Mouse (Mus musculus) liver, embryonic 14.5 days (tissue): ENCODE results near the gene Extl2. TPM values are rescaled to one million over a fixed set of nuclear protein-coding genes. Genes with fewer than 3 reads are reported as not detected.

Experiments
- ATAC-seq: fragments of 200-750 bp; cut with Nextera tagmentation; 2 replicates; pipeline ENCODE4 v1.8.0; 2017; ENCODE audit warnings: moderate number of reproducible peaks, mild to moderate bottlenecking, moderate library complexity; ENCODE audit not compliant: insufficient read depth
- DNase-seq, 3 experiments: peaks; one replicate each; pipeline ENCODE4 v3.0.0-alpha.2; 2012 to 2013; ENCODE audit warnings: low read depth in 3 of 3, low spot score in 3 of 3
- H3K27ac ChIP-seq: fragments of 300-500 bp; sonication (generic); 2 replicates; pipeline ENCODE4 v1.5.1; 2014; ENCODE audit warnings: moderate library complexity, mild to moderate bottlenecking, control low read depth, inconsistent platforms
- H3K27me3 ChIP-seq: fragments of 300-500 bp; sonication (generic); 2 replicates; pipeline ENCODE4 v1.6.1; 2014; ENCODE audit warnings: mild to moderate bottlenecking, low read length, moderate library complexity; ENCODE audit not compliant: control insufficient read depth, insufficient read depth
- H3K36me3 ChIP-seq: fragments of 300-500 bp; sonication (generic); replicated peaks from 2 replicates; pipeline ENCODE4 v1.6.1; 2014; ENCODE audit warnings: low read depth; ENCODE audit not compliant: control insufficient read depth, insufficient read depth
- H3K4me1 ChIP-seq, 2 experiments: fragments of 200-500 bp in 1 of 2; fragments of 300-500 bp in 1 of 2; sonication (generic) in 1 of 2; replicated peaks; 2 replicates each; pipeline ENCODE4 v1.6.1; 2012 to 2014; ENCODE audit warnings: antibody characterized with exemption in 1 of 2, inconsistent platforms in 1 of 2, low read length in 1 of 2; ENCODE audit not compliant: control insufficient read depth in 2 of 2, insufficient read depth in 2 of 2
- H3K4me2 ChIP-seq: fragments of 300-500 bp; sonication (generic); 2 replicates; pipeline ENCODE4 v1.6.1; 2014; ENCODE audit warnings: low read depth, mild to moderate bottlenecking, control low read depth, moderate library complexity
- H3K4me3 ChIP-seq, 2 experiments: fragments of 200-500 bp in 1 of 2; fragments of 300-500 bp in 1 of 2; sonication (generic) in 1 of 2; 2 replicates each; pipeline ENCODE4 v1.5.1; 2012 to 2014; ENCODE audit warnings: low read depth in 2 of 2, low read length in 2 of 2, mild to moderate bottlenecking in 2 of 2, control low read depth in 1 of 2, inconsistent platforms in 1 of 2, moderate library complexity in 1 of 2; ENCODE audit not compliant: insufficient read depth in 1 of 2
- H3K9ac ChIP-seq: fragments of 300-500 bp; sonication (generic); replicated peaks from 2 replicates; pipeline ENCODE4 v1.6.1; 2014; ENCODE audit warnings: mild to moderate bottlenecking, control low read depth, moderate library complexity
- H3K9me3 ChIP-seq: fragments of 300-500 bp; sonication (generic); 2 replicates; pipeline ENCODE4 v1.6.1; 2016; ENCODE audit warnings: low read length, mixed read lengths; ENCODE audit not compliant: control insufficient read depth
- CTCF ChIP-seq: IDR thresholded peaks from 2 replicates; pipeline ENCODE4 v1.5.1; 2016; ENCODE audit warnings: antibody characterized with exemption, low read depth, control low read depth
- EP300 ChIP-seq: IDR thresholded peaks from 2 replicates; pipeline ENCODE4 v1.6.1; 2016; ENCODE audit warnings: antibody characterized with exemption, low read depth
- WGBS: fragments of 180-500 bp; shearing (Covaris S2); extraction: QIAGEN DNeasy Blood & Tissue Kit; methylation state at CpG from one replicate; pipeline ENCODE4 v1.1.7; 2014; ENCODE audit not compliant: insufficient replicate concordance; 5-methylcytosine and 5-hydroxymethylcytosine counted together
- polyA plus RNA-seq, 2 experiments: library from polyadenylated mRNA; depleted of rRNA in 1 of 2; stranded (reverse) in 1 of 2; unstranded in 1 of 2; fragments of >200 nt; fragmentation: Nextera tagmentation in 1 of 2; extraction: Ambion mirVana in 1 of 2; gene quantifications; 2 replicates each; pipeline versions ENCODE4 v1.2.1 to v1.2.3; 2012 to 2014

The Extl2 gene
- polyA plus RNA-seq, 2 experiments: 1.3 to 4.3 TPM

DNA sequence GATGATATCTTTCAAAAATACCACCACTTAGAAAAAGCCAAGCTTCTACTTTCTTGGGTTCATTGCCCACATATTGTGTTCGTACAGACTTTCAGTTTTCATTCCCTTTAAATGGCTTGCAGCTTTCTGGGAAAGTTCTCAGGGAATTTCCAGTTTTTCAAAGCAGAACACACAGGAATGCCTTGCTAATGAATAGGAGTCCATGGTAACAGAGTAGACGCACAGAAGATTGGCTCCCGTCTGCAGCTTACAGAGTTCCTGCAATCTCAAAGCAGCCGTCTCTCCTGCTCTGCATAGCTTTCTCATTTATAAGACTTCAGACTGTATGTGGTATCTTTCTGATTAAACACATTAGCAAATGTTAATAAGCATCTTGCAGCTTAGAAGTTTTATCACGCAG lies 39.8 kb downstream of the Extl2 start:
- no peak overlapping the region for H3K4me3 ChIP-seq
- ATAC-seq: no peak

DNA sequence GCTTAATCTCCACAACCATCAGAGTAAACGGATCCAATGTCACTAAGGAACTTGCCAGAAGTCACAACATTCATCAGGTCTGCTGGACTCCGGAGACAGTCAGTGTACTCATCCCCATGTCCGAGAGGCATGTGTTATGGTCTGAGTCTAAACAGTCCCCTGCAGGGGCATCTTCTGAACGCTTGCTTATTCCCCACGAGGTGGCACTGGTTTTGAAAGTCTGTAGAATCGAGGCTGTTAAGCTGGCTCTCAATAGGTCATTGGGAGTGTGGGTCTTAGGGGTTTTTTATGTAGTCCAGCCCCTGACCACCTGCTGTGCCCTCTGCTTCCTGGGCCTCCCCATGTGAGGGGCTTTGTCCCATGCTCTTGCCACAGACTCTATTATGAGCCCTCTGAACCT lies 49.8 kb downstream of the Extl2 start:
- DNase-seq (no peak), ATAC-seq (no peak)
- H3K9ac ChIP-seq: no peak overlapping the region
- no peaks in the 10 kb centered on the region for H3K36me3 ChIP-seq
- no peak overlapping the region for H3K4me2 ChIP-seq
- no peak overlapping the region for H3K4me3 ChIP-seq
- TF ChIP-seq CTCF (no peak), EP300 (no peak)
- H3K27me3 ChIP-seq: no peaks in the 10 kb centered on the region
- no peaks in the 10 kb centered on the region for H3K4me1 ChIP-seq
- H3K9me3 ChIP-seq: no peaks in the 10 kb centered on the region
- WGBS: 62% methylated on average over 6 of the region's 6 CpGs
- H3K27ac ChIP-seq: no peak overlapping the region

More for the DNA sequence above, 39.8 kb downstream of the Extl2 start:
- no peak for DNase-seq
- Histone ChIP-seq H3K27me3 (no peaks in the 10 kb centered on the region), H3K36me3 (no peaks in the 10 kb centered on the region), H3K9ac (no peak overlapping the region), H3K27ac (no peak overlapping the region), H3K9me3 (no peaks in the 10 kb centered on the region), H3K4me2 (no peak overlapping the region), H3K4me1 (no peaks in the 10 kb centered on the region)
- 52% methylated on average over 5 of the region's 5 CpGs for WGBS
- no peak for TF ChIP-seq CTCF
- no peak for TF ChIP-seq EP300

DNA sequence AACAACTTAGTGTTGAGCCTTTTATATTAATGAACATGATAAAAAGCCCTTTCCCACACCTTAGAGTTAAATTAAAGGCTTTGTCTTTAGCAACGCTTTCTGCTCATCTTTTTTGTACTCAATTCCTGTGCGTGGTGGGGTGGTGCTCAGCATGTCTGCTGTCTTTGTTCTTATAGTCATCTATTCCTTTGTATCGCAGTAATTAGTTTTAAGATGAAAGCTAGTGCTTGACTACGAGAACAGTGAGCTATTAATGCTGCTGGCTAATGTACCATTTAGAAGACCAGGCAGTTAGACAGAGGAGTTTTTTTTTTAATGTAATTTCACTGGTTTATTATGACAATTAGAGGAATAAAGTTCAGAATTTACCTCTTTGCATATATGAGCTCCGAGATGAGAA lies 53.1 kb downstream of the Extl2 start:
- DNase-seq: no peak
- Histone ChIP-seq H3K4me1 (no peaks in the 10 kb centered on the region), H3K36me3 (no peaks in the 10 kb centered on the region), H3K27ac (no peak overlapping the region), H3K4me2 (no peak overlapping the region), H3K9me3 (no peaks in the 10 kb centered on the region), H3K27me3 (no peaks in the 10 kb centered on the region), H3K9ac (no peak overlapping the region), H3K4me3 (no peak overlapping the region)
- WGBS: 63% methylated on average over 5 of the region's 5 CpGs
- ATAC-seq: no peak
- TF ChIP-seq CTCF (no peak), EP300 (no peak)

DNA sequence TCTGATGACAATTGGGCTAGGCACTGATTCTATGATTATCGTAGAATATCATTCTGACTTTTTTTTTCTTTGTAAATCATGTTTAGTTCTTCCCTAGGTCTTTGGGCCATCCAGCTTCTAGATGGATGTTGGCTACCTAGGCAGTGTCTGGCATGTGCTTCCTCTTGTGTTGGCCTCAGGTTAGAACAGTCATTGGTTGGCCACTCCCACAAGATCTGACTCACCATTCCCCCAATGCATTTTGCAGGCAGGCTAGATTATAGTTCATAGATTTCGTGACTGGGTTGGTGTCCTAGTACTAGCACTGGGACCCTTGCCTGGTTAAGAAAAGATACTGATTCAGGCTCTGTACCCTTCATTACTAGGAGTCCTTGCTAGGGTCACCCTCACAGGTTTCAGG lies 54.9 kb downstream of the Extl2 start:
- no peak overlapping the region for H3K27ac ChIP-seq
- no peaks in the 10 kb centered on the region for H3K27me3 ChIP-seq
- H3K9me3 ChIP-seq: no peaks in the 10 kb centered on the region
- TF ChIP-seq EP300: no peak
- no peak for TF ChIP-seq CTCF
- no peaks in the 10 kb centered on the region for H3K36me3 ChIP-seq
- H3K4me1 ChIP-seq: no peaks in the 10 kb centered on the region
- 47% methylated on average over 2 of the region's 2 CpGs for WGBS
- DNase-seq: no peak
- ATAC-seq: no peak
- H3K4me3 ChIP-seq: no peak overlapping the region
- H3K9ac ChIP-seq: no peak overlapping the region
- H3K4me2 ChIP-seq: no peak overlapping the region

DNA sequence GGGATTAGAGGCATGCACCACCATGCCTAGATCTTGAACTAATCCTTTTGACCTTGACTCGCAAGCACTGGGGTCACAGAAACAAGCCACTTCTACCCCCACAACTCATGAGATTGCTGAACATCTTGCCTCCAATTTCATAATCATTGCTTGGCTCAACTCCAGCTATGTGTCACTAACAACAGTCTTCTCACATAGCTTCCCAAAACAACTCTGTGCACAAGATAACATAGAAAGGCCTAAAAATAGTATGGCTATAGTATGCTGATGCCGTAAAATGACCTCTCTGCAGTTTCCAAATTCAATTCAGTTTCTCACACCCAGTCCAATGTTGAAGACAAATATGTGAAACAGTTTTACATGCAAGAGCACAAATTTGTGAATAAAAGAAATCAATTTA lies 65.3 kb downstream of the Extl2 start:
- H3K9ac ChIP-seq: no peak overlapping the region
- no peak overlapping the region for H3K4me2 ChIP-seq
- ATAC-seq (no peak), DNase-seq (no peak)
- TF ChIP-seq EP300: no peak
- TF ChIP-seq CTCF: no peak
- H3K27me3 ChIP-seq: no peaks in the 10 kb centered on the region
- no peaks in the 10 kb centered on the region for H3K9me3 ChIP-seq
- H3K36me3 ChIP-seq: no peaks in the 10 kb centered on the region
- H3K4me1 ChIP-seq: no peaks in the 10 kb centered on the region
- H3K4me3 ChIP-seq: no peak overlapping the region
- H3K27ac ChIP-seq: no peak overlapping the region
- 58% methylated on average over 2 of the region's 2 CpGs for WGBS

DNA sequence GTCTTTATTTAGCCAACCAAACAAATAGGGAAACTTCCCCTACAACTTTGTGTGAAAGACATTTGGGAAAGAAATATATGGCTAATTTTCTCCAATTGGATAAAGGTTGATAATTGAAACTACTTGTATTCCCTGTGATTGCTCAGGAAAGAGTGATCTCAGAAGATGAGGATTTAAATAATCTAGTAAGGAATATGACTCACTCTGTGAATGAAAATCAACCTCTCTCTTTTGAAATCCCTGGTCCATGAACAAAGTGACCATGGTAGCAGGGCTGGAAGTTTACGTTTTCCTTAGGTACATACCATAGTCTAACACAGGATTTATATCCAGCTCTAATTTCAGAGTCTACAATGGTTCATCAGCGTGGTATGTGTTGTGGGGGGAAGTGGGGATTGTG lies 69.5 kb downstream of the Extl2 start:
- no peaks in the 10 kb centered on the region for H3K27me3 ChIP-seq
- no peaks in the 10 kb centered on the region for H3K4me1 ChIP-seq
- ATAC-seq (no peak), DNase-seq (no peak)
- H3K4me2 ChIP-seq: no peak overlapping the region
- no peaks in the 10 kb centered on the region for H3K36me3 ChIP-seq
- no peak overlapping the region for H3K4me3 ChIP-seq
- no peak for TF ChIP-seq EP300
- TF ChIP-seq CTCF: no peak
- H3K9me3 ChIP-seq: no peaks in the 10 kb centered on the region
- WGBS: 51% methylated on average over 2 of the region's 2 CpGs
- no peak overlapping the region for H3K9ac ChIP-seq
- no peak overlapping the region for H3K27ac ChIP-seq
